Mouse (Mus musculus): ENCODE data around the gene Kcnip4.

Gene Kcnip4

DNA sequence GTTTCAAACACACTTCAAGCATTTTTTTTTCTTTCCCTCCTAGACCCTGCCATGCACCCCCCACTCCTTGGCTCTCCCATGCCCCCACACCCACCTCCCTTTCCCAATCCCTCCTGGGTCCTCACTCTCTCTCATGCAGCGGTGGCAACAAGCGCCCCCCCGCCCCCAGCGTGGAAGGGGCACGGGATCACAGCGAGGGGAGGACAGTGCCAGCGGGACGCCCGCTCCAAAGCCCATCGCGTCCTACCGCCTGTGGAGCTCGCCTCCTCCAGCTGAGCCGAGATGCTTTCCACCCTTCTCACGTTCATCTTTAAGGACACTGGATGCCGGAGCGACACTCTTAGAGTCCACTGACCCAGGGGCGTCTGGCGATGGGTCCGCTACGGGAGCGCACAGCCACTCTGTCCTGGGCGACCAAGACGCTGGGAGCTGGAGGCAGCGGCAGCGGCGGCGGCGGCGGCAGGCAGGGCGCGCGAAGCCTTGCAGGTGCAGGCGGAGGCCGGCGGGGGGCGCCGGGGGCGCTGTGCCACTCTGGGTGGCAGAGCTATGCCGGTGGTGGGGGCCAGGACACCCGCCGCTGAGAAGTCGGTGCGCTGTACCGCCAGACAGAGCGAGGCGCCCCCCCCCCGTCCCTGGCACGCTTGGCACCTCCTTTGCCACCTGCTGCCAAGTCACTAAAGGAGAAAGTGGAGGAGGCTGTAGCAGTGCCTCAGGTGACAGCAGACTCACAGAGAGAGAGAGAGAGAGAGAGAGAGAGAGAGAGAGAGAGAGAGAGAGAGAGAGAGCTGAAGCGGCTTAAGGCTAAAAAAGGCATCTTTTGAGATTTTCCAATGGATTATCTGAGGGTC, at the start of gene Kcnip4:
Kcnip4 (minus strand) TSS at position 514 of the 848 bp plus-strand sequence.
- DNase-seq: peak; percentile 1 to 43

DNA sequence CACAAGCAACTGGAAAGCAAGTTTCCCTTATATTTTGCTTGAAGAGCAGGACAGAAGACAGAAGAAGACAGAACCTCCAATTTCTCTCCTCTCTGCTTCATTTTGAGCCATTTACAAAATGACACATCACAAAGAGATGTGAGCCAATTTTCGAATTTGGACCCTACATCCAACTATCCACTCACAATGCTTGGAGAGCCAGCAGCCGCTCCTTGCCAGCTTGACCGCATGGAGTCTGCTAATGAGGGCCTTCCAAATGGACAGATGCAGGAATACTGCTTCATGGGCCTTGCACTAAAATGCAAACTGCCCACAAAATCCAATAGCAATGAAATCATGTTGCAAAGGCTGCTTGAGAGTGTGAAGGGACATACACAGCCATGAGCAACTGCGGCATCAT, 47.2 kb upstream of the Kcnip4 start:
- no peak for DNase-seq

DNA sequence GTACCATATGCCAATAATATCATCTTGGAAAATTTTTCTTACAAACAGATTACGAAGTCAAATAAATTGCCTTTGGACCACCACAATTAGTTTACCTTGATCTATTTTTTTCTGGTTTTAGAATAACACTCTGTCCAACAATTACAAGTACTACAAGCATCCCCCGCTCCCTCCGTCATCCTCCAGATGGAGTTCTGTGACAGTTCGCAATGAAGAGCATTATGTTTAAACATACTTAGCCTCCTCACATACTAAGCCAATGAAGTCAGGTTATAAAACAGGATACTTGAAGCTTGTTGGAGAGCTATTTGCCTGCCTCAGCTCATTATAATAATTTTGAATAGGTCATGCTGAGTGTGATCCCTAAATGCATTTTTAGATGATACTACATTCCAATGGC, 39.0 kb upstream of the Kcnip4 start:
- no peak for DNase-seq

DNA sequence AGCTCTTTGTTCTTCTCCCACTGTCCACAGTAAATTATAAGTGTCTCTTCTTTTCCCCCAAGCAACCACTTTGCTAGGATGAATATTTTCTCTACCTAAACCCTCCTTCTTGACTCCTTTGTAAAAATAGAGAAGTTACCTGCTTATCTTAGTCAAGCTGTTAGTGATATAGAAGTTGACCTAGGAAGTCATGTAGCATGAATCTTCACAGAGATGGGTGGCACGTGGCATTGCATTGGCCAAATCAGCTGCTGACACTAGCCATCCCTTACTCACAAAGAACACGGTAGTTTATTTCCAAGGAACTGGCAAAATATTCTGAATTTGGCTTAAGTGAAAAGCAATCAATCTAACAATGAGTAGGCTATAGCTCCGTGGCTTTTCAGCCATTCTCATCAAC, 32.7 kb upstream of the Kcnip4 start:
- no peak for DNase-seq

DNA sequence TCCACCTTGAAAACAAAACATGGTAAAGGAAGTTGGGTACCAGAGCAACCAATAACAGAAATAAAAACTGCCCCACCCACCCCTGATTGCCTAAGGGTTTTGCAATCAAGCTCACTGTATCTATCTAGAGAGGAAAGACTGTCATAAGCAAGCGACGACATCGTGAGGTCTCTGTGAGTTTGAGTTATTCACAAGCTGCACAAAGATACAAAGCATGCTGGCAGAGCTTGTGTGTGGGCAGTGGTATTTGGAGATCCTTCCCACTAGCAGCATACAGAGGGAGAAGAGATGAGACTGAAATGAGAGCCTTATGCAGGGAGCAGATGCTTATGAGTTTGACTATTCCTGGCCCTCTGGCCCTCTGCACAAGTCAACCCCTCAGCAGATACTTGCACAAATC, 23.2 kb upstream of the Kcnip4 start:
- no peak for DNase-seq

DNA sequence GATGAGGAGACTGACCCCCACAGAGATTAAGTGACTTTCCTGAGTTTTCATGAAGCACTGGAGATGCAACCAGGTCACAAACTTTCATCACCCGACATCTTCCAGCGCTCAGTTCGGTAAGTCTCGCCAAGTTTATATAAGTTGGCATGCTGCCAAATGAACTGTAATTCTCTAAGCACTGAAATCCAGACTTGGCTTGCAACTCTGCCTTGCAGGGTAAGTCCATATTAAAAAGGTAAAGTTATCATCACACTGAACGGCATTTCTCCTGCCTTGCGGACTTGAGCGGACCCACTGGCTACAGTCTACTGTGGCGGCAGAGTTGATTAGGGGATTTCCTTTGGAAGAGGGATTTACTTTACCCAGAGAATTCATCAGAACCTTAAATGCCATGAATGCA, 4.7 kb upstream of the Kcnip4 start:
- DNase-seq: peak in 1 of 2 experiments; percentile 8

DNA sequence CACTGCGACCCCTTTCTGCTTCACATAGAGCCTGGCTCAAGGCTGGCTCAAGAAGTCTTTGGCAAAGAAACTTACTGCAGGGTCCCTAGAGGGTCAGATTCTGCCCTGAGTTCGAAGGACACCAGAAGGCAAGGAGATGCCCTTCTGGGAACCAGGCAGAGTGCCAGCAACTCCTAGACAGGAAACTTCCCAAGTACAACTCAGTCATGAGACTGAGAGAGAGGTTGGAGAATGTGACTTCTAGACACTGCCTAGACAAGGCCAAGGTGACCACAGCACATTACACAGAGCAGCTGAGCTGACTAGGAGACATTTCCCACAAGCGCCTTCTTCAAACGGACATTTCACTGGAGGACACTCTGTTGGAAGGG, 520 bp upstream of the Kcnip4 start:
- peak; percentile 14 to 49 for DNase-seq

DNA sequence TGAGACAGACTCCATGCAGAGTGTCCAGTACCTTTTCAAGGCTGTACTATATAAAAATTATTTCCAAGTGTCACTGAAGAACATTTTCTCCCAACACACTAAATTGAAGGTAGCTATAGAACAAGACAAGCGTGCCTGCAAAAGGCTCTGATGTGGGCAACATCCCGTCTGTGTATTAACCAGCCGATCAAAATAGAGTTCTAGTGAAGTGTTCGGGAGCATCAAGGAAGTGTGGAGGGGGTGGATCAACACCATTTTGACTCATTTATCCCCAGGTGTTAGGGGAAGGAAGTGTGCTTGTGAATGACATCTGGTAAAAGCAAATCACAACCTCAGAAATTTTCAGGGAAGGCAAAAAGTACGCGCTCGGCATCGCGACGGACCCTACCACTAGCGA, 712 bp downstream of the Kcnip4 start:
- no peak for DNase-seq

DNA sequence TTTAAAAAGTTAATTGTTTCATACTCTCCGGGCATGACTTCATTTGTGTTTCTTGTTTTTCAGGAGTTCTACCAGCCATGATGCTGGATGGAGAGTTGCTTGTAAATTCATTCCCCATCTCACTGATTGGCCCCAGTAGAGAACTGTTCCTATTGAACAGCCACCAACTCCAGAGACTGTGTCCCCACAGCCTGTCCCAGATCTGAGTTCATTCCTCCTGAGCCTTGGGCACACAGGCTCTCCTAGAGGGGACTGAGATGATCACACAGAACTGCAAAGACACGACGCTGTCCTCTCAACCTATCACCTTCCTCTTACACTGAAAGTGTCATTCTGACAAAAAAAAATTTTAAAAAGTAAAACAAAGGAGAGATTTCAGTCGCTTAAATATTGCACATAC, 1.7 kb downstream of the Kcnip4 start:
- no peak for DNase-seq

DNA sequence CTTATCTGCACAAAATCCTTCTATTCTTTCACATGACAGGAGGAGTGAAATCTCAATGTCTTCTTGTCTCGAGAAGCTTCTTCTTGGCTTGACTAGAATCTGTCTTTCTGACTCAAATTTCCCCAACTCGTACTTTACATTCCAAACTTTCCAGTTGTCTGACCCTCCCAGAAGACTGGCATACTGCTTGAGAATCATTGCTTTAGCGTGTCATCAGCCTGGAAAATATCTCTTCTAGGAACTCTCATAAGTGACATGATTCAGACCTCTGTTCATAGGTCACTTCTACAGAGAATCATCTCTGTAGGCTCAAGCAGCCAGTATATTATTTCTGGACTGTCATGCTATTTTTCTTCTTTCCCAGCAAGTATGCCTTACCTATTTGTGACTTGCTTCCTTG, 26.0 kb downstream of the Kcnip4 start:
- DNase-seq: no peak

DNA sequence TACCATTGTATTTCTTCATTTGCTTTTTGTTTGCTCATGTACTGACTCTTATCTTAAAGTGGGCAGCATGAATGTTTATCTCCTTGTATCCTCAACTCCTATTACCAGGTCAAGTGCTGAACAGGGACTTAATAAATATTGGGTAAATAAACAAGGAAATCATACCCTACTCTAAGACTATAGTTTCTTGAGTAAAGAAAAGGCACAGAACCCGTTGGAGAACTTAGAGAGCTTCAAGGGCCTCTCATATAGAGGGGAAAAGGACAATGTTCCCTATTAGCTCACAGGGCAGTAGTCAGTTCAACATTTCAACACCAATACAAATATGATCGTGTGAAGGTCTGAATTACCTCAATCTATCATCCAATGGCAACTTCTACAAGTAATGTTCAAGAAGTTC, 37.4 kb downstream of the Kcnip4 start:
- no peak for DNase-seq

DNA sequence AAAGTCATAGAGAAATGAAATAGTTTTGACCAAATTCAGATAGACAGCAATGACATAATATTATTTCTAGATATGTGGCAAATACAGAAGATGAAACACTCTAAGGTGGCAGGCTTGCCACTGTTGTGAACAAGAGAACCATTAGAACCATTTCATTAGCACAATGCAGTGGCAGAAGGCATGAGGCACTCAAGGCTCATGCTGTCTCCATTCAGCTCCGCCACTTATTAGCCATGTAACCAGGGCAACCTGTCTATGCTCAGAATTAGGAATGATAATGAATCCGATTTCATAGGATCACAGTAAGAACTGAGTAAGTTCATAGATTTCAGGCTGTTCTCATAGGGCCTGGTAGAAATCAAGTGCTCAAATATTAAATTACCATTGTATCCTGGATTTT, 54.0 kb downstream of the Kcnip4 start:
- no peak for DNase-seq

DNA sequence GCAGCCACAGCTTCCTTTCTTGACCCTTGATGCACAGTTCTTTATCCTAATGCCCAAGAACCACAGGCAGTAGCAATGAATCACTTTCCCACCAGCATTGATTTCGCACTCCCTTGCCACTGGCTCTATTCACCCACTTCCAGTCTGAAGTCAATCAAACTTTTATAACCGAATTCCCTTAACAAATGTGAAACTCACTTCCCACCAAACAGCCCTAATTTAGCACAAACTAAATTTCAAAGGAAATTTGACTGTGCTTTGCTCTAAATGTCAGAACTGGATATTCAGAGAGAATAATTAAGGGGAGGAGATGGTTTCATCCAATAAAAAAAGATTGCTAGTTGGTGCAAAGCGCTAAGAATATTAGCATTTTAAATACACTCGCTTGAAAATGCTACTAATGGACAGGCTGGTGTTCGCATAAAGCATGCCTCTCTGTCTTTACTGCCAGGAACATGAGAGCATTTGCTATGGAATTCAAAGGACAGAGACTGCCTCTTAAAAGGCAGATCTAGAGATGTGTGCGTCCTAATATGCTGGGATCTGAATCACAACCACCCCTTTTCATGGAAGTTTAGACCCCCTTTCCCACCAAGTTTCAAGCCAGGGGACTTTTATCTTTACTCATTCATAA, 63.9 kb downstream of the Kcnip4 start:
- DNase-seq: no peak

DNA sequence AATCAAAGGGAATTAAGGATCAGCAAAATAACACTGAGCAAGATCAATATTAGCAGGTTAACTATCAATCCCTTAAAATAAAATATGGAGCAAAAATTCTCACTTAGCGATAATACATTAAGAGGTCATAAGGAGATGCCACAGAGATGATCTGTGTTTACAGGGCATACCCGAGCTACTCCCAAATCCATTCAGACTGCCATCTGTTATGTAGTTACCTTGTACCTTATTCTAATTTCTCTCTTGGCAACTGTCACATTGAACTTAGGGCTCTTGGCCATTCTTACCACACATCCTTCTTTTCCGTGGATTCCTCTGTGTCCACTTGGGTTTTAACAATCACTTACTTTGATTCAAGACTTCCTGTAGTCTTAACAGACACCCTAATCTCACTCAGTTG, 71.6 kb downstream of the Kcnip4 start:
- DNase-seq: no peak

DNA sequence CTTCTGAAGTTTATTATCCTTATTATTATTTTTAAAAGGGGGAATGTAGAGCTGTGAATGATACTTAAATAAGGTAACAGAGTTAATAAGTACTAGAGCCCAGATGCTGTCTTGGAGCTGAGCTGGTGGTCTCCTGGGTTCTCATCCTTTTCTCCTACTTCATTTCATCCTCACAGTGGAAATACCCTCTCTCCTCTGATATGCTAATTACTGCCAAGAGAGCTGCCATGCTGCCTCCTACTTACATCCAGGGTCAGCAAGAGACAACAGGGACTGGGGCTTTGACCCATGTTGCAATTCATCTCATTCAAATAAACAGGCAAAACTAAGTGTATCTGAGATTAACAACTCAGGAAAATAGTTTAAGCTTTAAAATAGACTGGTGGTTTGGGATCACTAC, 73.4 kb downstream of the Kcnip4 start:
- no peak for DNase-seq

DNA sequence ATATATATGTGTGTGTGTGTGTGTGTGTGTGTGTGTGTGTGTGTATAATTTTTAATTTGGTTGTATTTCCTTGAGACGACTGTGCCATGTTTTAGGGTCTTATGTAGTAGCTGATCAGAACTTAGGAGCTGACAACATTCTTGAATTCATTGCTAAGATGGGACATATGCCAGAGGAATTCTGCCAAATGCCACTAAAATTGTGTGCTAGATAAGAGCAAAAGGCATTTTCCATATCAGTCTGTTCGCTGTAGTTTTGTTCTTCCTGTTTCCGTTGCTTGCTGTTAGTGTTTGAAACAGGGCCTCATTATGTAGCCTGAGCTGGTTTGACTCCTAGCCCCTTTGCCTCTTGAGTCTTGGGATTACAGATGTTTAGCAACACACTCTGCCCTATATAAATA, 73.8 kb downstream of the Kcnip4 start:
- no peak for DNase-seq

DNA sequence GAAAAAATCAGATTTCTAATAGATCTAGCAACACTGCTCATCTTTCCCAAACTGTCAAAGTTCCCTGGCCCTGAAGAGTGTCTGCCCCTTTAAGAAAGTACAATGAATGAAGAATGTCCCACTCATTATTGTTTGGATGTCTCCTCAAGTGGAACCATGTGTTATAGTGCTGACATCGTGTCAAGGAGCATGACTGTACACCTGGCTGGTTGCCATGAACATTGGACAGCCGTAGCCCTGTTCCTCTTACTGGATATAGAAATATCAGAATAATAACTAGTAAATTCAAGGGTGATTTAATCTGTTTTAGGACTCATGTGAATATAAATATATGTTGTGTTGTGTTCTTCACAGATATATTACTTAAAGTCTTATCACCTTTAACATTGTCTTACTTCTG, 87.5 kb downstream of the Kcnip4 start:
- no peak for DNase-seq

DNA sequence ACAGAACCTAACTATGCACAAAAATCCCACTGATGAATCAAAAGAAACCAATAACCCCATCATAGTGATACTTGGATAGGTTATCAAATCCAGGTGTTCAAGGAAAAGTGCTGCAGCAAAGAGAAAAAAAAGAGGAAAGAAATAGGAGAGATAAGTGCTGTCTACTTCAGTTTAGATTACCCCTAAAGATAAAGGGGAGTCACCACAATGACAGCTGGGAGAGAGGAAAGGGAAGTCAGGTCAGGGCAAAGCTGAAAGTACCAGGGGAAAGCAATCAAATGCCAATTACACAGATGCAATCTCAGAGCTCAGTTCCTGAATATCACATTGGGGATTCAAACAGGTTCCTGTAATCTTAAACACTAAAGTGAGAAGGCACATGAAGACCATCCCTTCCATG, 97.0 kb downstream of the Kcnip4 start:
- no peak for DNase-seq

DNA sequence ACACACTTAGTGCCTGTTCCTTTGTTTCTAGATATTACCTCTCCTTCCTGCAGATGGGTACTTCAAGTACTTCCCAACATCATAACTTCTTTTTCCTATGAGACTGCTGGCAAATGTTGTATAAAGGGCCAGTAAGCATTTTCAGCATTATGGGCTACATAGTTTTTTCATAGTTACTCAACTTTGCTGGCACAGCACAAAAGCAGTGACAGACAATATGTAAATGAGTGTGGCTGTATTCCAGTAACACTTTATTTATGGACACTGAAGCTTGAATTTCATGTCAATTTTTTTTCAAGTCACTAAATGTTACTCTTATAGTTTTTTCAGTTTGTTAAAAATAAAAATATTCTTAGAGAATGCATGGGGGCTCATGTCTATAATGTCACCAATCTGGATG, 105.0 kb downstream of the Kcnip4 start:
- DNase-seq: no peak

DNA sequence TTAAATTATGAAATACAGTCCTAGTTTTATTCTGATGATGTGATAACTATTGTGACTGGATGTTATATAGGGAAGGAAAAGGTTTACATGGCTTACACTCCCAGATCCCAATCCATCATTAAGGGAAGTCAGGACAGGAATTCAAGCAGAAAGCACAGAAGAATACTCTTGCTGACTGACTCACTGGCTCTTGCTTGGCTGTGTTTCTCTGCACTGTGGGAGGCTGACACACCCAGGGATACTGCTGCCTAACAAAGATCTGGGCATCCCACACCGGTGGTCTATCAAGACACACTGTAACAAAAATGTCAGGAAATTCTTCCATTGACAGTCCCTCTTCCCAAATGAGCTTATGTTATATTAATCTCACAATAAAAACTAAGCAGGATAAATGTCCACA, 116.4 kb downstream of the Kcnip4 start:
- no peak for DNase-seq

DNA sequence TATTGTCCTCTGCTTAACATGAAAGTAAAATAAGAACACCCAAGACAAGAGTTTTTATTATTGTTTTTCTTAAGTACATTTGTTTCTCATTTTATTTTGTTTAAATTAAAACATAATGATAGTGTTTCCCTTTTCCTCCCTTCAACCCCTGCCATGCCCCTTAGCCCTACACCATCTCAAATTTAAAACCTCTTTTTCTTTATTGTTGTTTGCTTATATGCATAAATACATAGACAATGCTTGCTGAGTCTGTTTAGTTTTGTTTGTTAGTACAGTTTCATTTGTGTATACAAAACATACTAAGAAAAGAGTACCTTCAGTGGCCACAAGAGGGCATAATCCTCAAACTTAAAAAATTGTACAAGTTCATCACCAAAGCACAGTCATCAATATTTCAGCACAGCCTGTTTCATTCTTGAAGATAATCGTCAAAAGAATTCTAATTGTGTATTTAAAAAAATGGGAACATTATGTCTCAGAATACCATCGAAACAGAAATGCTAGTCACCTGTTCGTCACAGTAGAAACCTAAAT, 154.1 kb downstream of the Kcnip4 start:
- DNase-seq: peak in 1 of 2 experiments; percentile 26

DNA sequence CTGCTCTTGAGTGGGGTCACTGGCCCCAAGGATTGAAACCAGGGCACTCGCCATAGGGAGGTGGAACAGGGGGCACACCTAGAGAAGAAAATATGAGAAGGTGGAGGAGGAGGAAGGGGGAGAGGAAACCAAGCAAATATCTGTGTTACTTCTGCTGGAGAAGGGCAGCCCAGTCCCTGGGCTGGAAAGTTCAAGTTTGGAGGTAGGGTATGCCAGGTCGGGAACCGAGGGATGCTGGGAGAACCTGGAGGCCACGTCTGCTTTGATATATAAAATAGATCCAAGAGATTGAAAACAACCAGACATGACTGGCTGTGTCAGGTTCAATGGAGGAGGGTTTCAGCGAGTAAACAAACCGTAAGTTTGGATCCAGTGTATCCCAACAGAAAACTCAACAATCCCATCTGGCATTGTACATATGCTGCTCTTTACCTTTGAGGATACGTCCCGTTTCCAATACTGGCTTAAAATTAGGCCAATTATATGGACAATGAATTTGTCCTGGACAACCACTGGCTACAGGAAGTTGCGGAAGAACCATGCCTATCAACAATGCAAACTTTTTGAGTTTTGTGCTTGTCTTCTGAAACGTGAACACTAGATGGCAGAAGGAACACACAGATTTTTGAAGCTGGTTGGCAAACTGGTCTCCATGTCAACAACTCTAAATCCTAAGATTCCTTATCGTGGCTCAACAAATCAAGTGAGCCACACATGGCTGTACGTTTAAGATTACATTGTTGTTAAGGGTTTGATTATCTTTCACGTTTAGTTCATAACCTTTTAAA, 155.9 kb downstream of the Kcnip4 start:
- peak; percentile 13 to 16 for DNase-seq

DNA sequence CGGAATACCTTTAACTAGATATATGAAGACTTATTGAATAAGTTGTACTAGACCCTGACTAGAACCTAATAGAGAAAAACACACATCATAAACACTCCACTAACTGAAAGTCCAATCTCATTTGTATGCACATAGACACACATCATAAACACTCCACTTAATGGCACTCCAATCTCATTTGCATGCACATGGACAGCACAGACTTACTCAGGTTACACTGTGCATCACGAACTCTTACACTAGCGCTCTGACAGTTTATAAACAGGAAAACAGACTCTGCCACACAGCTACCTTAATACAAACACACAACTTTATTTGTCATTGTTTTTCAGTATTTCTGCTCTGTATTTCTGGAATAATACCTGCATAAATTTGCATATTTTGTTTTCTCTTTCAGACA, 168.3 kb downstream of the Kcnip4 start:
- no peak for DNase-seq

DNA sequence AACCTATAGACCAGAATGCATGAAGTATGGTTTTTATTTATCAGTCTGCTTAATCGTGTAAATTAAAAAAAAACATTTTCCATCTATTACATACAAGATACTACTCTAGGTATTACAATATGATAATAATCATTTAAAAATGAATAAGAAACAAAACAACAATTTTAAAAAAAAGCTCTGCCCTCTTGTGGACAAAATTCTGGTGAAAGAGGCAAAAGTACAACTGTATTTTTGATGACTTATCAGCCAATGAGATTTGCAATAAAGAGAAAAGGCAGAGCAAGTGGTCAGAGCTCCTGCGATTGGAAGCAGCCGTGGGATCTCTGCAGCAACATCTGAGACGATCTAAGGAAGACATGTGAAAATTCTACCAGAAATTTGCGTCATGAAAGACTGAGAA, 172.6 kb downstream of the Kcnip4 start:
- DNase-seq: no peak

All from kidney, postnatal 36 days (tissue).